Mouse (Mus musculus) stomach, postnatal 0 days (tissue): ENCODE measurements around the gene Tipin. TPM values are rescaled to one million over a fixed set of nuclear protein-coding genes. Genes with fewer than 3 reads are reported as not detected.
"Not testable (repeated sequence)": the region's sequence is repeated elsewhere in the genome, so short reads cannot be mapped to it uniquely, and the experiment has no call there.

Source experiments
- ATAC-seq: fragments of 200-750 bp; cut with Nextera tagmentation; 2 replicates; pipeline ENCODE4 v1.8.0; 2017; ENCODE audit not compliant: low FRiP score, low TSS enrichment
- DNase-seq: peaks from one replicate; pipeline ENCODE4 v3.0.0-alpha.2; 2016; ENCODE audit warnings: low spot score
- H3K27ac ChIP-seq: fragments of 300-500 bp; sonication (generic); replicated peaks from 2 replicates; pipeline ENCODE4 v1.5.1; 2014; ENCODE audit warnings: mild to moderate bottlenecking, control low read depth
- H3K27me3 ChIP-seq: fragments of 300-500 bp; sonication (generic); 2 replicates; pipeline ENCODE4 v1.6.1; 2014; ENCODE audit warnings: low read length; ENCODE audit not compliant: control insufficient read depth, insufficient read depth
- H3K36me3 ChIP-seq: fragments of 300-500 bp; sonication (generic); 2 replicates; pipeline ENCODE4 v1.6.1; 2014; ENCODE audit warnings: low read length, mixed read lengths; ENCODE audit not compliant: control insufficient read depth, insufficient read depth
- H3K4me1 ChIP-seq: fragments of 300-500 bp; sonication (generic); replicated peaks from 2 replicates; pipeline ENCODE4 v1.6.1; 2014; ENCODE audit warnings: antibody characterized with exemption; ENCODE audit not compliant: control insufficient read depth, insufficient read depth
- H3K4me2 ChIP-seq: fragments of 300-500 bp; sonication (generic); replicated peaks from 2 replicates; pipeline ENCODE4 v1.6.1; 2014; ENCODE audit warnings: low read depth, mild to moderate bottlenecking, control low read depth, moderate library complexity
- H3K4me3 ChIP-seq: fragments of 300-500 bp; sonication (generic); 2 replicates; pipeline ENCODE4 v1.5.1; 2014; ENCODE audit warnings: low read depth, low read length, control low read depth
- H3K9ac ChIP-seq: fragments of 300-500 bp; sonication (generic); 2 replicates; pipeline ENCODE4 v1.6.1; 2014; ENCODE audit warnings: mild to moderate bottlenecking, low read length, control low read depth, mixed read lengths
- H3K9me3 ChIP-seq: fragments of 300-500 bp; sonication (generic); 2 replicates; pipeline ENCODE4 v1.6.1; 2016; ENCODE audit warnings: low read length; ENCODE audit not compliant: control insufficient read depth
- CTCF ChIP-seq: IDR thresholded peaks from 2 replicates; pipeline ENCODE4 v1.5.1; 2016; ENCODE audit warnings: antibody characterized with exemption, low read depth, mild to moderate bottlenecking, moderate library complexity
- EP300 ChIP-seq: optimal IDR thresholded peaks from 2 replicates; pipeline ENCODE3; 2016; ENCODE audit warnings: antibody characterized with exemption
- WGBS: fragments of 180-500 bp; shearing (Covaris S2); extraction: QIAGEN DNeasy Blood & Tissue Kit; methylation state at CpG from one replicate; pipeline ENCODE4 v1.1.7; 2014; 5-methylcytosine and 5-hydroxymethylcytosine counted together
- polyA plus RNA-seq: library from polyadenylated mRNA; unstranded; fragments of >200 nt; fragmentation: Nextera tagmentation; extraction: Ambion mirVana; gene quantifications from 2 replicates; pipeline ENCODE4 v1.2.1, GENCODE M21; 2015

The Tipin gene
- polyA plus RNA-seq, 1 experiment from 2014 or later = 85.7 TPM

DNA sequence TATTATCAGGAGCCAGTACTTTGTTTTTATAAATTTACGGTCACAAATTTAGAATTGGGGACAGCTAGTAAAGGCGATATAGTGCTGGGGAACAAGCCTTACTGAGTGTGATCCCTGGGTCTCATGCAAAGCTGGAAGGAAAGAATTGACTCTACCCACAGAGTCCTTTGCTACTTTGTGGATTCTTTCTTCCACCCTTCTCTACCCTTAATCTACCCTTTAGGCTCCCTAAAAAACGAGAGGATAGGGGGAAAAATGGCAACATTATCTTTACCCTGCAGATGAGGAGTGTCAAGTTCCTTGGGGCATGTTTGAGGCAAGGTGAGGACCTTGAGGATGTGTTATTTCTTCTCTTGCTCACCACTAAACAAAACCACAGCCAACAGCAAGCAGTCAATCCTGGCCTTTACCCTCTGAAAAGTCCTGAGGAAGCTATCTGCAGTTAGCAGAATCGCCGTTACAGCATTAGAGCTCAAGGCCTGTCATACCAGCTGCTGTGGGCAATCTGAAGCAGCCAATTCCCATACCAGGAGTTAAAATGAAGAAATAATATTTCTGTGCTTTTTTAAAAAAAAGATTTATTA lies 1.1 kb downstream of the Tipin start:
- TF ChIP-seq EP300 (no peak), CTCF (no peak)
- H3K27me3 ChIP-seq = no peaks in the 10 kb centered on the region
- ATAC-seq = no peak
- peak overlapping the region; percentile 71 for H3K4me3 ChIP-seq
- no peaks in the 10 kb centered on the region for H3K4me1 ChIP-seq
- no peaks in the 10 kb centered on the region for H3K9me3 ChIP-seq
- H3K4me2 ChIP-seq = peak overlapping the region; percentile 63
- WGBS = 31% methylated on average over 5 of the region's 5 CpGs
- no peaks in the 10 kb centered on the region for H3K36me3 ChIP-seq
- no peak overlapping the region for H3K27ac ChIP-seq
- no peak for DNase-seq
- H3K9ac ChIP-seq = peak overlapping the region; percentile 82; the same call in 1 of the 2 replicates

DNA sequence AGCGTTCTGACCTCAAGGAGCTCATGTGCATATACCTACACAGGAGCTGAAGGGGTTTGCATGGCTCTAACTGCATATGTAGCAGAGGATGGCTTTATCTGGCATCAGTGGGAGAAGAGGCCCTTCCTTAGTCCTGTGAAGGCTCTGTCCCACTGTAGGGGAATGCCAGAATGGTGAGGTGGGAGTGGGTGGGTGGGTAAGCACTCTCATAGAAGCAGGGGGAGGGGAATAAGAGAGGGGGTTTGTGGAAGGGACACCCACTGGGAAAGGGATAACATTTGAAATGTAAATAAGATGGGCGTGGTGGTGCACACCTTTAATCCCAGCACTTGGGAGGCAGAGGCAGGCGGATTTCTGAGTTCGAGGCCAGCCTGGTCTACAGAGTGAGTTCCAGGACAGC lies 21.7 kb downstream of the Tipin start:
- H3K36me3 ChIP-seq = peaks cover 19% of the 10 kb centered on the region
- not testable (repeated sequence) for H3K4me2 ChIP-seq, H3K4me1 ChIP-seq, H3K4me3 ChIP-seq, H3K27me3 ChIP-seq, H3K9ac ChIP-seq, ATAC-seq, H3K9me3 ChIP-seq, H3K27ac ChIP-seq, DNase-seq
- WGBS = 96% methylated on average over 2 of the region's 4 CpGs

DNA sequence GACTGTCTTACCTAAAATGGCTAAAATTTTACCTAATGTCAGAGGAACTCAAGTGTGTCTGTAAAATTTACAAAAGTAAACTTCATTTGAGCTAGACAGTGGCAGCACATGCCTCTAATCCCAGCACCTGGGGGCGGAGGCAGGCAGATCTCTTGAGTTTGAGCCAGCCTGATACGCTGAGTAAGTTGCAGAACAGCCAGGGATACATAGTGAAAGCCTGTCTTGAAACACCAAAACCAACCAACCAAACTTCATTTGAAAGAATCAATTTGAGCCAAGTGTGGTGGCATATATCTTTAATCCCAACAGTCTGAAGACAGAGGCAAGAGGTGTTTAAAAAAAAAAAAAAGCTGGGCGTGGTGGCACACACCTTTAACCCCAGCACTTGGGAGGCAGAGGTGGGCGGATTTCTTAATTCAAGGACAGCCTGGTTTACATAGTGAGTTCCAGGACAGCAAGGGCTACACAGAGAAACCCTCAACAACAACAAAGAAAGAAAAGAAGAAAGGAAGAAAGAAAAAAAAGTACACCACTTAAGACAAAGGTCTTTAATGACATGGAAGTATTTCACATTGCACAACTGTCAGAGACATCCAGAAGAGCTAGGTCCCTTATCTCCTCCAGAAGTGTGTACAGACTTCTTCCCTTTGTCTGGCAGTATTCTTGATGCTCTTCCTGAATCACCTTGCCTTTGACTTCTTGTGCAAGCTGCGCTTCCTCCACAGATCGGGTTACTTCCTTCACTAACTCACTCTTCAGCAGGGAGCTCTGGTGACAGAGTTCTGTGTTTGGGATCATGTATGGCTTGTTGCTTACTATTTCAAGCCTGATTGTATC lies 25.3 kb downstream of the Tipin start:
- Histone ChIP-seq H3K27me3 (no peaks in the 10 kb centered on the region), H3K27ac (no peak overlapping the region), H3K4me1 (no peaks in the 10 kb centered on the region), H3K9me3 (no peaks in the 10 kb centered on the region), H3K4me2 (no peak overlapping the region), H3K4me3 (no peak overlapping the region), H3K9ac (no peak overlapping the region), H3K36me3 (peaks cover 22% of the 10 kb centered on the region)
- WGBS = 80% methylated on average over 6 of the region's 6 CpGs
- DNase-seq (no peak), ATAC-seq (no peak)
- TF ChIP-seq CTCF (no peak), EP300 (no peak)

DNA sequence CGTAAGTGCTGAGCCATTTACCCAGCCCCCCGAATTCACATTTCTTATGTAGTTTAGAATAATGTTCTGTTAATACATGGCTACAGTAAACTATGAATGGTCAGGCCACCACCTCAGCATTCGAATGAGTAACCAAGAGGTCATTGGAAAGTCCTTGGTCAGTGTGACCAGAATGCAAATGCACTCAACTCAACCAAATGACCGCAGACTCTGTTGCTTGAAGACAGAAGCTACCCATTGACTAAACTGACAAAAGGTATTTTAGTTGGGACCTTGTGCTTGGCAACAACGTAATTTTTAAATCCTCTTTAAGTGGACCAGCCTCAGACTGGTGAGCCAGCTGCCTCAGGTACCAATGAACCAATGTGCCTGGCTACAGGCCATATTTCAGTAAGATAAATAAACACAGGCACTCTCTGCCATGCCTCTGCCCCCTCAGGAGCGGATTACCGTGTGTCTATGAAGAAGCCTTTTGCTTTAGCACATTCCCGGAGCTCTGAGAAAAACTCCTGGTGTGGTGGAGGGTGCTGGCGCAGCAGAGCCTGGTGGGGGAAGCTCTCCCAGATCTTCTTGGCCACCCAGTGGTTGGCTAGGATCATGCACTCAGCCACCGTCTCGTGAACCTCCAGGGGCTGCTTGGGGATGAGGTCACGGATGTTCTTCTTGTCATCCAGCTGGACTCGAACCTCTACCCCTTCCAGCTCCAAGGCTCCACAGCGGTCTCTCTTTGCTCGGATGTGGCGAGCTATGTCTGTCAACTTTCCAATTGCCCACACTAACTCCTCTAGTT lies 29.8 kb downstream of the Tipin start:
- Histone ChIP-seq H3K9ac (no peak overlapping the region), H3K4me2 (no peak overlapping the region), H3K27ac (no peak overlapping the region), H3K4me1 (no peaks in the 10 kb centered on the region), H3K4me3 (no peak overlapping the region), H3K36me3 (peaks cover 18% of the 10 kb centered on the region), H3K27me3 (no peaks in the 10 kb centered on the region), H3K9me3 (no peaks in the 10 kb centered on the region)
- ATAC-seq = no peak
- WGBS = 76% methylated on average over 16 of the region's 16 CpGs
- TF ChIP-seq EP300 = no peak
- TF ChIP-seq CTCF = peak; percentile 48
- no peak for DNase-seq

DNA sequence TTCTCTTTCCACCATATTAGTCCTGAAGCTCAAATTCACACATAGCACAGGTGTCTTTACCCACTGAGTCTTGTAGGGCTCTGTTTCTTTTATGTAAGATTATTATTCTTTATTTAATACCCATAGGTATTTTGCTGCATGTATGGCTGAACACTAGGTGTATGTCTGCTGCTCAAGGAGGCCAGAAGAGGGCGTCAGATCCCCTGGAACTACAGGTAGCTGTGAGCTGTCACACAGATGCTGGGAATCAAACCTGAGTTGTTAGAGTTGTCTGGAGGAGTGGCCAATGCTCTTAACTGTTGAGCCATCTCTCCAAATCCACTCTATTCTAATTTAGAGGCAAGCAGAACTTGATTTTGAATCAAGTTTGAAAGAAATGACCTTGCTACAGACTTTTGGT lies 30.7 kb downstream of the Tipin start:
- no peaks in the 10 kb centered on the region for H3K9me3 ChIP-seq
- H3K4me1 ChIP-seq = no peaks in the 10 kb centered on the region
- H3K4me3 ChIP-seq = no peak overlapping the region
- ATAC-seq (no peak), DNase-seq (no peak)
- 48% methylated on average over 1 of the region's 1 CpGs for WGBS
- no peak overlapping the region for H3K4me2 ChIP-seq
- no peak overlapping the region for H3K27ac ChIP-seq
- TF ChIP-seq EP300 (no peak), CTCF (peak; percentile 43)
- H3K27me3 ChIP-seq = no peaks in the 10 kb centered on the region
- H3K36me3 ChIP-seq = peaks cover 15% of the 10 kb centered on the region
- no peak overlapping the region for H3K9ac ChIP-seq
